Mouse (Mus musculus) hindbrain, postnatal 0 days (tissue): ENCODE data around the gene Nek8. TPM values are rescaled to one million over a fixed set of nuclear protein-coding genes. Genes with fewer than 3 reads are reported as not detected.

Experiments used
- ATAC-seq: fragments of 200-750 bp; cut with Nextera tagmentation; 2 replicates; pipeline ENCODE4 v1.8.0; 2017; ENCODE audit warnings: mild to moderate bottlenecking, moderate TSS enrichment, moderate library complexity
- DNase-seq: peaks from one replicate; pipeline ENCODE4 v3.0.0-alpha.2; 2015; ENCODE audit warnings: low spot score
- H3K27ac ChIP-seq: fragments of 300-500 bp; sonication (generic); 2 replicates; pipeline ENCODE4 v1.5.1; 2014; ENCODE audit warnings: mild to moderate bottlenecking
- H3K27me3 ChIP-seq: fragments of 300-500 bp; sonication (generic); 2 replicates; pipeline ENCODE4 v1.6.1; 2014; ENCODE audit warnings: low read length, mixed read lengths; ENCODE audit not compliant: insufficient read depth
- H3K36me3 ChIP-seq: fragments of 300-500 bp; sonication (generic); 2 replicates; pipeline ENCODE4 v1.6.1; 2014; ENCODE audit warnings: low read length, mixed read lengths; ENCODE audit not compliant: insufficient read depth
- H3K4me1 ChIP-seq: fragments of 300-500 bp; sonication (generic); 2 replicates; pipeline ENCODE4 v1.6.1; 2014; ENCODE audit warnings: antibody characterized with exemption, low read length, mixed read lengths; ENCODE audit not compliant: insufficient read depth
- H3K4me2 ChIP-seq: fragments of 300-500 bp; sonication (generic); 2 replicates; pipeline ENCODE4 v1.6.1; 2014; ENCODE audit warnings: low read depth, mild to moderate bottlenecking, low read length, moderate library complexity, mixed read lengths
- H3K4me3 ChIP-seq: fragments of 300-500 bp; sonication (generic); 2 replicates; pipeline ENCODE4 v1.5.1; 2014; ENCODE audit warnings: low read length
- H3K9ac ChIP-seq: fragments of 300-500 bp; sonication (generic); replicated peaks from 2 replicates; pipeline ENCODE4 v1.6.1; 2014; ENCODE audit warnings: mild to moderate bottlenecking, low read length, moderate library complexity, mixed read lengths
- H3K9me3 ChIP-seq: fragments of 300-500 bp; sonication (generic); 2 replicates; pipeline ENCODE4 v1.6.1; 2016; ENCODE audit warnings: low read length, mixed read lengths
- CTCF ChIP-seq: IDR thresholded peaks from 2 replicates; pipeline ENCODE4 v1.5.1; 2016; ENCODE audit warnings: antibody characterized with exemption, control low read depth, low read depth
- WGBS: fragments of 180-500 bp; shearing (Covaris S2); extraction: QIAGEN DNeasy Blood & Tissue Kit; methylation state at CpG from one replicate; pipeline ENCODE4 v1.1.7; 2014; 5-methylcytosine and 5-hydroxymethylcytosine counted together
- polyA plus RNA-seq: library from polyadenylated mRNA; unstranded; fragments of >200 nt; fragmentation: Nextera tagmentation; extraction: Ambion mirVana; gene quantifications from 2 replicates; pipeline ENCODE4 v1.2.1, GENCODE M21; 2015
- total RNA-seq: library from RNA; depleted of rRNA; stranded (reverse); fragments of >200 nt; gene quantifications from 2 replicates; pipeline ENCODE4 v1.2.3, GENCODE M21; 2014

Nek8 gene
- total and polyA plus RNA-seq, 2 experiments from 2014 or later, result 7.3 to 11.8 TPM

GRCm38 (mm10) chr11:78178859-78179437 lies 2.5 kb upstream of the Nek8 start:
- no peaks in the 10 kb centered on the region for H3K27me3 ChIP-seq
- TF ChIP-seq CTCF, result peak; percentile 26; the same call in 1 of the 2 replicates
- peaks cover 17% of the 10 kb centered on the region for H3K4me1 ChIP-seq
- H3K4me2 ChIP-seq, result peak overlapping the region; percentile 59
- H3K9ac ChIP-seq, result peak overlapping the region; percentile 67
- H3K9me3 ChIP-seq, result no peaks in the 10 kb centered on the region
- 3% methylated on average over 29 of the region's 29 CpGs for WGBS
- peaks cover 22% of the 10 kb centered on the region for H3K36me3 ChIP-seq
- peak overlapping the region; percentile 55 for H3K4me3 ChIP-seq
- ATAC-seq (peak; percentile 36), DNase-seq (peak; percentile 89)
- peak overlapping the region; percentile 91 for H3K27ac ChIP-seq

- TF ChIP-seq CTCF, result peak; percentile 99
- Histone ChIP-seq H3K36me3 (peaks cover 22% of the 10 kb centered on the region), H3K27ac (peak overlapping the region; percentile 91), H3K4me3 (peak overlapping the region; percentile 55), H3K9me3 (no peaks in the 10 kb centered on the region), H3K9ac (peak overlapping the region; percentile 67), H3K4me1 (peaks cover 17% of the 10 kb centered on the region), H3K4me2 (peak overlapping the region; percentile 59), H3K27me3 (no peaks in the 10 kb centered on the region)
- WGBS, result 3% methylated on average over 59 of the region's 84 CpGs
- peak; percentile 84 for ATAC-seq
- DNase-seq, result peak; percentile 97
These were observed 1.7 kb upstream of the Nek8 start for GRCm38 (mm10) chr11:78177903-78178858.

GRCm38 (mm10) chr11:78177437-78177836 lies 962 bp upstream of the Nek8 start:
- ATAC-seq, result no peak

GRCm38 (mm10) chr11:78176905-78177331 lies 443 bp upstream of the Nek8 start:
- no peak for ATAC-seq
- WGBS, result 1% methylated on average over 23 of the region's 23 CpGs
- peak overlapping the region; percentile 55 for H3K4me3 ChIP-seq

More at GRCm38 (mm10) chr11:78177437-78177836, 962 bp upstream of the Nek8 start:
- Histone ChIP-seq H3K27ac (peak overlapping the region; percentile 91), H3K27me3 (no peaks in the 10 kb centered on the region), H3K4me2 (peak overlapping the region; percentile 59), H3K9me3 (no peaks in the 10 kb centered on the region), H3K9ac (0 out of 2 replicates have a peak overlapping the region, but pooled peaks have one; percentile 9), H3K36me3 (peaks cover 22% of the 10 kb centered on the region), H3K4me1 (peaks cover 17% of the 10 kb centered on the region), H3K4me3 (peak overlapping the region; percentile 55)
- DNase-seq, result no peak
- no peak for TF ChIP-seq CTCF
- 2% methylated on average over 10 of the region's 10 CpGs for WGBS

GRCm38 (mm10) chr11:78175771-78176401 lies 589 bp downstream of the Nek8 start:
- peaks cover 15% of the 10 kb centered on the region for H3K36me3 ChIP-seq
- peaks cover 9% of the 10 kb centered on the region; the same call in 1 of the 2 replicates for H3K4me1 ChIP-seq
- TF ChIP-seq CTCF, result peak; percentile 20; the same call in 1 of the 2 replicates
- no peaks in the 10 kb centered on the region for H3K9me3 ChIP-seq
- H3K4me2 ChIP-seq, result peak overlapping the region; percentile 59
- H3K9ac ChIP-seq, result peak overlapping the region; percentile 46; the same call in 1 of the 2 replicates
- 4% methylated on average over 9 of the region's 10 CpGs for WGBS
- H3K4me3 ChIP-seq, result peak overlapping the region; percentile 55
- ATAC-seq (no peak), DNase-seq (no peak)
- H3K27me3 ChIP-seq, result no peaks in the 10 kb centered on the region
- peak overlapping the region; percentile 91; the same call in 1 of the 2 replicates for H3K27ac ChIP-seq

More at GRCm38 (mm10) chr11:78176905-78177331, 443 bp upstream of the Nek8 start:
- peak overlapping the region; percentile 46; the same call in 1 of the 2 replicates for H3K9ac ChIP-seq
- TF ChIP-seq CTCF, result no peak
- H3K27ac ChIP-seq, result peak overlapping the region; percentile 91; the same call in 1 of the 2 replicates
- no peak for DNase-seq
- H3K36me3 ChIP-seq, result peaks cover 22% of the 10 kb centered on the region
- H3K27me3 ChIP-seq, result no peaks in the 10 kb centered on the region
- H3K9me3 ChIP-seq, result no peaks in the 10 kb centered on the region
- H3K4me2 ChIP-seq, result peak overlapping the region; percentile 59
- peaks cover 14% of the 10 kb centered on the region for H3K4me1 ChIP-seq

DNA sequence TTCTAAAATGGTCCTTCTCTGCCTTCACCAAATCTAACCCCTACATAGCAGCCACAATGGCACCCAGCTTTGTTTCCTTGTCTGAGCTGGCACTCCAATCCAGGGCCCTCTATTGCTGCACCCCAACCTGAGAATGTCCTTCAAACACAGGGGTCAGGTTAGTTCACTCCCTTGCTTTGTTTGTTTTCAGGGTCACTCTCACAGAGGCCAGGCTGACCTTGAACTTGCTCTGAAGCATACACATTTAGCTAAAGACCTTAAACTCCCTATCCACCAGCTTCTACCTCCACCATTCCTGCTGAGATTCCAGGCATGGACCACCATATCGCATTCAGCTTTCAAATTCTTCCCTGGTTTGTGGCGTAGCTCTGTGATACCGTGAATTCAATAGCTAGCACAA lies 2.0 kb downstream of the Nek8 start:
- 84% methylated on average over 3 of the region's 3 CpGs for WGBS
- Histone ChIP-seq H3K9ac (no peak overlapping the region), H3K4me2 (no peak overlapping the region), H3K27ac (no peak overlapping the region), H3K27me3 (no peaks in the 10 kb centered on the region), H3K4me3 (no peak overlapping the region), H3K36me3 (peaks cover 3% of the 10 kb centered on the region; the same call in 1 of the 2 replicates), H3K9me3 (no peaks in the 10 kb centered on the region), H3K4me1 (peaks cover 9% of the 10 kb centered on the region; the same call in 1 of the 2 replicates)
- ATAC-seq (no peak), DNase-seq (no peak)
- no peak for TF ChIP-seq CTCF
